Mouse (Mus musculus): ENCODE measurements at regions not wholly inside any gene's neighbourhood (a gene's known extent, or its start where the extent isn't known, plus 50 kb on each side); places are given as distances from the start of the nearest gene placed in this dataset.

- H3K36me3 ChIP-seq (replicated peaks in 1 of 2; ENCODE audit: control insufficient read depth in 1 of 2, insufficient read depth in 1 of 2, low read length in 1 of 2), result no peaks in the 10 kb centered on the region
- H3K4me3 ChIP-seq (replicated peaks in 1 of 3; ENCODE audit: low read depth in 2 of 3, low read length in 2 of 3, poor library complexity in 1 of 3), result no peak overlapping the region
- no peak overlapping the region for H3K9ac ChIP-seq (ENCODE audit: insufficient read depth, low read depth)
- no peaks in the 10 kb centered on the region for H3K27me3 ChIP-seq (replicated peaks)
- H3K4me2 ChIP-seq (ENCODE audit: insufficient read depth, low read depth, poor library complexity, severe bottlenecking), result no peak overlapping the region
- no peaks in the 10 kb centered on the region for H3K79me2 ChIP-seq (replicated peaks; ENCODE audit: control insufficient read depth, extremely low read depth, insufficient read depth, poor library complexity, severe bottlenecking)
- H3K27ac ChIP-seq (ENCODE audit: insufficient read depth, low read depth), result no peak overlapping the region
- no peaks in the 10 kb centered on the region for H3K9me3 ChIP-seq (replicated peaks; ENCODE audit: low read length)
- H3K4me1 ChIP-seq (ENCODE audit: control insufficient read depth in 1 of 2, insufficient read depth in 2 of 2), result no peaks in the 10 kb centered on the region
- no peak for TF ChIP-seq CTCF (conservative IDR thresholded peaks at IDR 0.05 in 1 of 2, IDR thresholded peaks at IDR 0.05 in 1 of 2; ENCODE audit: low read depth in 2 of 2, low read length in 2 of 2)
- TF ChIP-seq TCF12 (IDR thresholded peaks at IDR 0.05; ENCODE audit: low read depth, low read length), result no peak
- no peak for TF ChIP-seq RAD21 (IDR thresholded peaks at IDR 0.05; ENCODE audit: low read depth, low read length)
- TF ChIP-seq USF2 (conservative IDR thresholded peaks at IDR 0.05; ENCODE audit: low read depth, low read length), result no peak
- no peak for TF ChIP-seq TBP (conservative IDR thresholded peaks at IDR 0.05; ENCODE audit: low read depth, low read length)
- no peak for TF ChIP-seq ZKSCAN1 (IDR thresholded peaks at IDR 0.05; ENCODE audit: borderline replicate concordance, low read depth, low read length)
- no peak for TF ChIP-seq JUN (IDR thresholded peaks at IDR 0.05; ENCODE audit: insufficient read depth, low read depth, low read length)
- no peak for TF ChIP-seq NELFE (IDR thresholded peaks at IDR 0.05; ENCODE audit: low read depth, low read length)
- no peak for TF ChIP-seq POLR2A (IDR thresholded peaks at IDR 0.05; ENCODE audit: low read depth, low read length)
- dilution Hi-C loops (cut with MboI; ENCODE audit: extremely low pct_ligation_motif_present, extremely low pct_unique_long_range_greater_than_20kb, low sequenced_read_pairs), result no loop called here
- DNase-seq (ENCODE audit: extremely low read depth), result no peak
- in situ Hi-C loops (cut with MboI; ENCODE audit: low pct_ligation_motif_present, low pct_unique_long_range_greater_than_20kb, low sequenced_read_pairs), result no loop called here
Measured at GRCm38 (mm10) chr11:28734581-28734931, 118.4 kb upstream of the Efemp1 start.

GRCm38 (mm10) chr11:28733877-28734580 is 119.0 kb upstream of the Efemp1 start:
- peak in 1 of 2 experiments; percentile 43; a peak in 2 of 4 replicates for TF ChIP-seq CTCF (conservative IDR thresholded peaks at IDR 0.05 in 1 of 2, IDR thresholded peaks at IDR 0.05 in 1 of 2; ENCODE audit: low read depth in 2 of 2, low read length in 2 of 2)
- TF ChIP-seq ZKSCAN1 (IDR thresholded peaks at IDR 0.05; ENCODE audit: borderline replicate concordance, low read depth, low read length), result no peak
- no peak for TF ChIP-seq PAX5 (IDR thresholded peaks at IDR 0.05; ENCODE audit: low read length)
- peak; percentile 46 for TF ChIP-seq RAD21 (IDR thresholded peaks at IDR 0.05; ENCODE audit: low read depth, low read length)
- TF ChIP-seq NRF1 (IDR thresholded peaks at IDR 0.05; ENCODE audit: low read depth, low read length), result no peak
- no peak for TF ChIP-seq ELF1 (IDR thresholded peaks at IDR 0.05; ENCODE audit: low read depth, low read length)
- TF ChIP-seq USF1 (IDR thresholded peaks at IDR 0.05; ENCODE audit: low read depth, low read length), result no peak
- TF ChIP-seq SMC3 (IDR thresholded peaks at IDR 0.05; ENCODE audit: low read depth, low read length), result peak; percentile 18; the same call in 1 of the 2 replicates
- no peak for TF ChIP-seq CHD1 (IDR thresholded peaks at IDR 0.05; ENCODE audit: low read depth, low read length)
- no peaks in the 10 kb centered on the region for H3K9me3 ChIP-seq (replicated peaks; ENCODE audit: low read length)
- H3K27me3 ChIP-seq (replicated peaks), result no peaks in the 10 kb centered on the region
- H3K36me3 ChIP-seq (replicated peaks in 1 of 2; ENCODE audit: control insufficient read depth in 1 of 2, insufficient read depth in 1 of 2, low read length in 1 of 2), result no peaks in the 10 kb centered on the region
- H3K4me2 ChIP-seq (ENCODE audit: insufficient read depth, low read depth, poor library complexity, severe bottlenecking), result no peak overlapping the region
- no peak overlapping the region for H3K9ac ChIP-seq (ENCODE audit: insufficient read depth, low read depth)
- no peak overlapping the region for H3K4me3 ChIP-seq (replicated peaks in 1 of 3; ENCODE audit: low read depth in 2 of 3, low read length in 2 of 3, poor library complexity in 1 of 3)
- dilution Hi-C loops (cut with MboI; ENCODE audit: extremely low pct_ligation_motif_present, extremely low pct_unique_long_range_greater_than_20kb, low sequenced_read_pairs), result no loop called here
- H3K4me1 ChIP-seq (ENCODE audit: control insufficient read depth in 1 of 2, insufficient read depth in 2 of 2), result no peaks in the 10 kb centered on the region
- no peak overlapping the region for H3K27ac ChIP-seq (ENCODE audit: insufficient read depth, low read depth)
- in situ Hi-C loops (cut with MboI; ENCODE audit: low pct_ligation_motif_present, low pct_unique_long_range_greater_than_20kb, low sequenced_read_pairs), result no loop called here
- H3K79me2 ChIP-seq (replicated peaks; ENCODE audit: control insufficient read depth, extremely low read depth, insufficient read depth, poor library complexity, severe bottlenecking), result no peaks in the 10 kb centered on the region
- DNase-seq (ENCODE audit: extremely low read depth), result no peak

Measured in CH12.LX (cell line).